ENCODE assay signal across 17 mouse cellular contexts in the genomic region with DNA sequence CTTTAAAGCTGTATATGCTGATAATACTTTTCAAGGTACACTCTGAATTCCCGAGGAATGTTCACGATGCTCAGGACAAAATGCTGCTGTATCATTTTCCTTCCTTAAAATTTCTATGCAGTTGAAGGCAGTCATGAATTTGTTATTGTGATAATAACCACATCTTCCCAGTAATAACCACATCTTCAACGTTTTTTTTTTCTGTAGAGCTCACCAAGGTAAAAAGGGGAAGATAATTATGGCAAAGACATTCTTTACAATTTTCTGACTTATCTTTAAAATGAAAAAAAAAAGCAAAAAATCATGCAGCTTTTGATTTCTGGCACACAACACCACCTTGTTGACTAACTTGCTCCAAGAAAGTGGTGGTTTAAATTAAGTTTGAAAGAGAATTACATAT.
"Had no signal": no experiment of that assay in that cellular context is flagged by ENCODE, and none has a peak within 500 bp of the region (broad histone marks: within the 10 kb centered on the region; RNA-seq: fewer than 3 reads in every experiment).

No protein-coding gene starts in this region.

- H3K9me3 ChIP-seq: stomach, embryonic 15.5 days had no signal

- H3K27me3 ChIP-seq: neural tube, embryonic 12.5 days; neural tube, embryonic 13.5 days; neural tube, embryonic 15.5 days; stomach, embryonic 15.5 days had no signal

- H3K27ac ChIP-seq: neural tube, embryonic 12.5 days; neural tube, embryonic 13.5 days; neural tube, embryonic 15.5 days; stomach, embryonic 15.5 days; stomach, postnatal 0 days had no signal

- H3K4me3 ChIP-seq: neural tube, embryonic 12.5 days; neural tube, embryonic 13.5 days; neural tube, embryonic 15.5 days; stomach, embryonic 15.5 days had no signal

- DNase-seq: retina, postnatal 1 day; right cerebral cortex, adult 18-20 months; right cerebral cortex, postnatal 14 days; right cerebral cortex, postnatal 25 days; right cerebral cortex, postnatal 4 days; spleen, adult 18-20 months; thymus, adult 18-20 months; thymus, adult 2 months; thymus, postnatal 14 days; thymus, postnatal 25 days; thymus, postnatal 36 days; thymus, postnatal 4 days had no signal

- H3K4me1 ChIP-seq: neural tube, embryonic 12.5 days; neural tube, embryonic 13.5 days; neural tube, embryonic 15.5 days; stomach, embryonic 15.5 days had no signal

- H3K9ac ChIP-seq: neural tube, embryonic 12.5 days; neural tube, embryonic 13.5 days; neural tube, embryonic 15.5 days; stomach, embryonic 15.5 days had no signal

- H3K36me3 ChIP-seq: neural tube, embryonic 12.5 days; neural tube, embryonic 13.5 days; neural tube, embryonic 15.5 days; stomach, embryonic 15.5 days had no signal
